24 mouse cellular contexts compared by ENCODE assay signal in genomic region chr12:83830424-83830823, GRCm38 (mm10).
"Had no signal": no experiment of that assay in that cellular context is flagged by ENCODE, and none has a peak within 500 bp of the region (broad histone marks: within the 10 kb centered on the region; RNA-seq: fewer than 3 reads in every experiment).

No protein-coding gene starts in this region.

- DNase-seq: gastrocnemius, postnatal 14 days; gastrocnemius, postnatal 36 days; heart, adult 11 months; heart, adult 2 months; heart, postnatal 14 days; heart, postnatal 36 days; kidney, adult 18-20 months; kidney, adult 8-10 months; kidney, postnatal 10 days; kidney, postnatal 25 days; kidney, postnatal 4 days; layer of hippocampus, adult 9-11 months; layer of hippocampus, postnatal 36 days; left cerebral cortex, postnatal 4 days had no signal

- H3K27me3 ChIP-seq: heart, embryonic 13.5 days; heart, embryonic 15.5 days; hindbrain, embryonic 13.5 days; hindbrain, embryonic 15.5 days; intestine, embryonic 15.5 days; limb, embryonic 13.5 days; limb, embryonic 15.5 days had no signal

- H3K27ac ChIP-seq: heart, adult 2 months; heart, embryonic 13.5 days; heart, embryonic 15.5 days; hindbrain, embryonic 13.5 days; hindbrain, embryonic 15.5 days; hindbrain, postnatal 0 days; intestine, embryonic 15.5 days; limb, embryonic 13.5 days; limb, embryonic 15.5 days had no signal

- H3K36me3 ChIP-seq: limb, embryonic 15.5 days had no signal

- H3K4me2 ChIP-seq: heart, embryonic 11.5 days; heart, embryonic 13.5 days; heart, embryonic 15.5 days; hindbrain, embryonic 13.5 days; hindbrain, embryonic 15.5 days; intestine, embryonic 15.5 days; limb, embryonic 13.5 days; limb, embryonic 15.5 days had no signal

- H3K4me3 ChIP-seq: heart, adult 2 months; heart, embryonic 13.5 days; heart, embryonic 15.5 days; hindbrain, embryonic 13.5 days; hindbrain, embryonic 15.5 days; intestine, embryonic 15.5 days; limb, embryonic 13.5 days; limb, embryonic 15.5 days had no signal

- H3K4me1 ChIP-seq: heart, embryonic 13.5 days; heart, embryonic 15.5 days; hindbrain, embryonic 13.5 days; hindbrain, embryonic 15.5 days; intestine, embryonic 15.5 days; limb, embryonic 13.5 days; limb, embryonic 15.5 days had no signal

- H3K9me3 ChIP-seq: heart, embryonic 13.5 days; heart, embryonic 15.5 days; hindbrain, embryonic 13.5 days; hindbrain, embryonic 15.5 days; intestine, embryonic 15.5 days; limb, embryonic 13.5 days; limb, embryonic 15.5 days had no signal

- ATAC-seq: hindbrain, postnatal 0 days; intestine, embryonic 15.5 days; intestine, postnatal 0 days had no signal

- H3K9ac ChIP-seq: heart, embryonic 13.5 days; heart, embryonic 15.5 days; hindbrain, embryonic 13.5 days; hindbrain, embryonic 15.5 days; intestine, embryonic 15.5 days; limb, embryonic 13.5 days; limb, embryonic 15.5 days had no signal
